Mouse (Mus musculus) CD4-positive, CD25-positive, alpha-beta regulatory T cell (primary cell): ENCODE measurements around the gene Tbpl1. TPM values are rescaled to one million over a fixed set of nuclear protein-coding genes. Genes with fewer than 3 reads are reported as not detected.

Experiments
- polyA plus RNA-seq: library from polyadenylated mRNA; unstranded; fragments of 100-300 nt; shearing (Covaris generic); gene quantifications from one replicate; pipeline ENCODE4 v1.2.1, GENCODE M21; 2017

Tbpl1 gene
- 60.3 TPM for polyA plus RNA-seq

DNA sequence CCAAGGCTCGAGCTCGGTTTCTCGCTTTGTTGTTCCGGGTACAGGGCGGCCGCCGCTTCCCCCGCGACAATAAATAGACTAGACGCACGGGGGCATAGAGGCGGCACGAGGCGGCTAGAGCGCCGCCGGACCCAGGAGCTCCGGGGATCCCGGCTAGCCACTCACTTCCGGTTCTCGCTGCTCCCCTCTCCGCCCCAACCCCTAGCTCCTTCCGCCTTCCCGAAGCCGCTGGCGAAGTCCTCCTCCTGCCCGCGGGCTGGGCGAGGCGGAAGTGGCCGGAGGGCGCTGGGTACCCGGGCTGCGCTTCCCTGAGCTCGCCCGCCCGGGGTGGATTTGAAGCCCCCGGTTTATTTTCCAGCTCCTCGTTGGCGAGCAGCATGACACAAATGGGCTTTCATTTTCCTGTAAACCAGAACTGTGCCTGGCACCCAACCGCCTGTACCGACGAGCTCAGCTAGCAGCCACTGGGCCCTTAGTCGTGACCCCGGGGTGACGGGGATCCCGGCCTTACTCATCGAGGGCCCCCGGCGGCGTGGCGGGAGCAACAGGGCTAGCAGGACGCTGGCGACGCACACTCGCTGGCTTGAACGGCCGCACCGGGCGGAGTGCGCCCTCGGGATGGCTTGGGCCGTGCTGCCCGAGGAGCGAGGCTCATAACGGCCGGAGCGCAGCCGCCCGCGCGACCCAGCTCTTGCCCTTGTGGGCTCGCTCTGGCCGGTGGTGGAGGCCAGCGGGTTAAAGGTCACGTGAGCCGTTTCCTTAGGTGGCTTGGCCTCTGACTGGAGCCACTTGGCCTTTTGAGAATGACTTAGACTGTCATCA lies at the start of gene Tbpl1:
TSS of gene Tbpl1 (minus strand) at position 667 of the 822 bp plus-strand sequence.

Other genes with a start within 250 kb of the Tbpl1 start
- gene Slc2a12, start 86.9 kb downstream of the Tbpl1 start, polyA plus RNA-seq: 0.11 TPM
- gene Tcf21, start 88.2 kb upstream of the Tbpl1 start, polyA plus RNA-seq: not detected